8 mouse cellular contexts compared by ENCODE assay signal in the genomic region with DNA sequence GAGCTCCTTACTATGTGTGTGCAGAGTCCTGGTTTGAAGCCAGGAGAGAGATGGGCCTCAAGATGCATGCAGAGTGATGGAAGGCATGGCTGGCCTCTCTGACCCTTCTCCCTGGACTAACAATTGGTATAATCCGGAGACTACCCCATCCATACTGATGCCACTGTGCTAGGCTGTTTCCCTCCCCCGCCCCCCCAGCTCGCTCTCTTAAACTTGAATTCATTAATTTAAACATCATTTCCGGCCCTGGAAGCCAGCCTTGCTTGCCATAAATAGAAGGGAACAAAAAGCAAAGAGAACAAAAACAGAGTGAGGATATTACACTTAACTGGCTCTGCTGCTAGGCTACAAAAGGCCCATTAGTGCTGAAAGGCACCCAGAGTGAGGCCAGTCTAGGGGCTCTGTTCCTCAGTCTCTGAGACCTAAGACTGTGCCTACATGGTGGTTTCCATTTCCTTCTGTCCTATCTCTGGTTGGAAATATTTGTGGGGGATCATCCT. TPM values are rescaled to one million over a fixed set of nuclear protein-coding genes. Genes with fewer than 3 reads are reported as not detected.
DNase-seq lines count a peak whose midpoint lies in the region; ATAC-seq lines count a peak whose summit lies in the region.

No protein-coding gene starts in this region.

- DNase-seq in hindbrain, embryonic 11.5 days (ENCODE audit: low spot score): peak; percentile 37
- DNase-seq in layer of hippocampus, adult 8-10 months (ENCODE audit: low spot score in 2 of 2): no peak
- DNase-seq in urinary bladder, postnatal 14 days (ENCODE audit: low spot score): no peak
- DNase-seq in ovary, postnatal 10 days (ENCODE audit: low spot score): no peak

- peak overlapping the region; percentile 92 for H3K27ac ChIP-seq in brown adipose tissue, adult 24 weeks (replicated peaks; ENCODE audit: low read depth, low read length)
- H3K27ac ChIP-seq in embryonic facial prominence, embryonic 13.5 days: peak overlapping the region; percentile 86
- H3K27ac ChIP-seq in hindbrain, embryonic 11.5 days (ENCODE audit: low read depth, low read length): peak overlapping the region; percentile 47
- peak overlapping the region; percentile 57 for H3K27ac ChIP-seq in liver, embryonic 12.5 days
- peak overlapping the region; percentile 84 for H3K27ac ChIP-seq in neural tube, embryonic 15.5 days (replicated peaks)

- H3K4me1 ChIP-seq in brown adipose tissue, adult 24 weeks (ENCODE audit: control insufficient read depth, insufficient read depth, insufficient read length, low read length): peaks cover 33% of the 10 kb centered on the region
- H3K4me1 ChIP-seq in embryonic facial prominence, embryonic 13.5 days: peaks cover 21% of the 10 kb centered on the region
- H3K4me1 ChIP-seq in hindbrain, embryonic 11.5 days (replicated peaks; ENCODE audit: control insufficient read depth, insufficient read depth, low read length): peaks cover 10% of the 10 kb centered on the region; the same call in 1 of the 2 replicates
- peaks cover 35% of the 10 kb centered on the region for H3K4me1 ChIP-seq in liver, embryonic 12.5 days
- peaks cover 46% of the 10 kb centered on the region for H3K4me1 ChIP-seq in neural tube, embryonic 15.5 days

- H3K9me3 ChIP-seq in embryonic facial prominence, embryonic 13.5 days: no peaks in the 10 kb centered on the region
- H3K9me3 ChIP-seq in hindbrain, embryonic 11.5 days (ENCODE audit: control insufficient read depth, low read length): no peaks in the 10 kb centered on the region
- no peaks in the 10 kb centered on the region for H3K9me3 ChIP-seq in liver, embryonic 12.5 days (replicated peaks)
- H3K9me3 ChIP-seq in neural tube, embryonic 15.5 days (replicated peaks): no peaks in the 10 kb centered on the region

- H3K36me3 ChIP-seq in embryonic facial prominence, embryonic 13.5 days: 0 out of 2 replicates have a peak, but pooled peaks cover 3% of the 10 kb centered on the region
- no peaks in the 10 kb centered on the region for H3K36me3 ChIP-seq in hindbrain, embryonic 11.5 days (ENCODE audit: control insufficient read depth, insufficient read depth, low read length)
- no peaks in the 10 kb centered on the region for H3K36me3 ChIP-seq in liver, embryonic 12.5 days
- H3K36me3 ChIP-seq in neural tube, embryonic 15.5 days: no peaks in the 10 kb centered on the region

- no peak overlapping the region for H3K4me3 ChIP-seq in brown adipose tissue, adult 24 weeks (ENCODE audit: insufficient read depth, low read depth, low read length)
- no peak overlapping the region for H3K4me3 ChIP-seq in embryonic facial prominence, embryonic 13.5 days
- H3K4me3 ChIP-seq in hindbrain, embryonic 11.5 days (ENCODE audit: low read depth, low read length): no peak overlapping the region
- H3K4me3 ChIP-seq in liver, embryonic 12.5 days: no peak overlapping the region
- no peak overlapping the region for H3K4me3 ChIP-seq in neural tube, embryonic 15.5 days (replicated peaks)

- peak overlapping the region; percentile 20; the same call in 1 of the 2 replicates for H3K4me2 ChIP-seq in embryonic facial prominence, embryonic 13.5 days
- H3K4me2 ChIP-seq in hindbrain, embryonic 11.5 days (replicated peaks; ENCODE audit: low read depth, low read length): no peak overlapping the region
- no peak overlapping the region for H3K4me2 ChIP-seq in liver, embryonic 12.5 days
- H3K4me2 ChIP-seq in neural tube, embryonic 15.5 days: peak overlapping the region; percentile 32

- no peaks in the 10 kb centered on the region for H3K27me3 ChIP-seq in embryonic facial prominence, embryonic 13.5 days
- no peaks in the 10 kb centered on the region for H3K27me3 ChIP-seq in hindbrain, embryonic 11.5 days (ENCODE audit: control insufficient read depth, insufficient read depth, low read length)
- no peaks in the 10 kb centered on the region for H3K27me3 ChIP-seq in liver, embryonic 12.5 days (replicated peaks)
- H3K27me3 ChIP-seq in neural tube, embryonic 15.5 days (replicated peaks): no peaks in the 10 kb centered on the region

- 60% methylated on average over 4 of the region's 4 CpGs for WGBS in embryonic facial prominence, embryonic 13.5 days
- 27% methylated on average over 4 of the region's 4 CpGs for WGBS in hindbrain, embryonic 11.5 days
- 61% methylated on average over 4 of the region's 4 CpGs for WGBS in liver, embryonic 12.5 days (ENCODE audit: insufficient replicate concordance)
- WGBS in neural tube, embryonic 15.5 days: 7% methylated on average over 4 of the region's 4 CpGs

- no peak for ATAC-seq in embryonic facial prominence, embryonic 13.5 days (ENCODE audit: insufficient number of reproducible peaks, insufficient read depth, low FRiP score, low TSS enrichment, low read depth)
- ATAC-seq in hindbrain, embryonic 11.5 days (ENCODE audit: low FRiP score): peak; percentile 65
- ATAC-seq in liver, embryonic 12.5 days: no peak
- ATAC-seq in neural tube, embryonic 15.5 days (ENCODE audit: low FRiP score): peak; percentile 70; the same call in 1 of the 2 replicates

- H3K9ac ChIP-seq in embryonic facial prominence, embryonic 13.5 days: peak overlapping the region; percentile 21; the same call in 1 of the 2 replicates
- no peak overlapping the region for H3K9ac ChIP-seq in hindbrain, embryonic 11.5 days (ENCODE audit: low read depth, low read length)
- 0 out of 2 replicates have a peak overlapping the region, but pooled peaks have one; percentile 18 for H3K9ac ChIP-seq in liver, embryonic 12.5 days
- no peak overlapping the region for H3K9ac ChIP-seq in neural tube, embryonic 15.5 days (replicated peaks)

RNA-seq across cellular contexts. Expression of gene Pkd1, which starts 9.0 kb away (rescaled TPM):
- polyA plus RNA-seq in brown adipose tissue, adult 24 weeks (2012; ENCODE audit: insufficient read depth, insufficient read length, missing spikeins): 8.2 and 10.1 TPM in 2 replicates
- polyA plus RNA-seq in embryonic facial prominence, embryonic 13.5 days (2015; fragmentation: Nextera tagmentation; extraction: Ambion mirVana): 24.1 and 30.6 TPM in 2 replicates
- polyA plus RNA-seq in hindbrain, embryonic 11.5 days (2014; fragmentation: Nextera tagmentation; extraction: Ambion mirVana): 16.0 and 22.2 TPM in 2 replicates
- polyA plus RNA-seq in liver, embryonic 12.5 days (2016; fragmentation: Nextera tagmentation; extraction: Ambion mirVana): 6.0 and 6.5 TPM in 2 replicates
- 31.2 and 31.7 TPM in 2 replicates for polyA plus RNA-seq in neural tube, embryonic 15.5 days (2015; fragmentation: Nextera tagmentation; extraction: Ambion mirVana)
- total RNA-seq in layer of hippocampus, adult 8-10 months (2022): 100 to 1,000 TPM in 1 of 4 experiments, 10 to 100 TPM in 3; 72.1 to 120 (median 88.4) TPM

RNA-seq across cellular contexts. Expression of gene Rab26, which starts 24.6 kb away (rescaled TPM):
- not detected in 2 replicates for polyA plus RNA-seq in brown adipose tissue, adult 24 weeks (2012; ENCODE audit: insufficient read depth, insufficient read length, missing spikeins)
- 2.8 and 3.3 TPM in 2 replicates for polyA plus RNA-seq in embryonic facial prominence, embryonic 13.5 days (2015; fragmentation: Nextera tagmentation; extraction: Ambion mirVana)
- polyA plus RNA-seq in hindbrain, embryonic 11.5 days (2014; fragmentation: Nextera tagmentation; extraction: Ambion mirVana): 1.8 and 2.8 TPM in 2 replicates
- 1.3 and 1.9 TPM in 2 replicates for polyA plus RNA-seq in liver, embryonic 12.5 days (2016; fragmentation: Nextera tagmentation; extraction: Ambion mirVana)
- 6.1 and 9.1 TPM in 2 replicates for polyA plus RNA-seq in neural tube, embryonic 15.5 days (2015; fragmentation: Nextera tagmentation; extraction: Ambion mirVana)
- 10 to 100 TPM; 63.4 to 66.7 (median 65.6) TPM for total RNA-seq in layer of hippocampus, adult 8-10 months (2022)

RNA-seq across cellular contexts. Expression of gene Traf7, which starts 30.9 kb away (rescaled TPM):
- polyA plus RNA-seq in brown adipose tissue, adult 24 weeks (2012; ENCODE audit: insufficient read depth, insufficient read length, missing spikeins): 32.1 and 42.0 TPM in 2 replicates
- polyA plus RNA-seq in embryonic facial prominence, embryonic 13.5 days (2015; fragmentation: Nextera tagmentation; extraction: Ambion mirVana): 96.1 and 97.1 TPM in 2 replicates
- 65.8 and 71.1 TPM in 2 replicates for polyA plus RNA-seq in hindbrain, embryonic 11.5 days (2014; fragmentation: Nextera tagmentation; extraction: Ambion mirVana)
- 52.2 and 55.4 TPM in 2 replicates for polyA plus RNA-seq in liver, embryonic 12.5 days (2016; fragmentation: Nextera tagmentation; extraction: Ambion mirVana)
- polyA plus RNA-seq in neural tube, embryonic 15.5 days (2015; fragmentation: Nextera tagmentation; extraction: Ambion mirVana): 83.2 and 89.4 TPM in 2 replicates
- total RNA-seq in layer of hippocampus, adult 8-10 months (2022): 100 to 1,000 TPM in 2 of 4 experiments, 10 to 100 TPM in 2; 82.9 to 106 (median 97.4) TPM

Comparison
In these comparisons a context has a peak if more than half of its experiments do, and no peak if none do; other contexts are left out.
1. ATAC-seq: peak in hindbrain, embryonic 11.5 days (single experiment) and neural tube, embryonic 15.5 days (single experiment); none in embryonic facial prominence, embryonic 13.5 days (single experiment) and liver, embryonic 12.5 days (single experiment).
2. H3K4me2 ChIP-seq: peak in embryonic facial prominence, embryonic 13.5 days (single experiment) and neural tube, embryonic 15.5 days (single experiment); none in hindbrain, embryonic 11.5 days (single experiment) and liver, embryonic 12.5 days (single experiment).
3. H3K9ac ChIP-seq: peak in embryonic facial prominence, embryonic 13.5 days (single experiment) and liver, embryonic 12.5 days (single experiment); none in hindbrain, embryonic 11.5 days (single experiment) and neural tube, embryonic 15.5 days (single experiment).
4. Peak in every context shown above with its lines, with median percentiles within 50 percentile points of each other: H3K27ac ChIP-seq.